Mouse (Mus musculus): ENCODE data around the gene Muc3a. TPM values are rescaled to one million over a fixed set of nuclear protein-coding genes. Genes with fewer than 3 reads are reported as not detected.

The Muc3a gene
- polyA plus RNA-seq, 1 experiment from 2014 or later, result not detected

- H3K27me3 ChIP-seq, result 0 out of 2 replicates have a peak, but pooled peaks cover 2% of the 10 kb centered on the region
- H3K4me2 ChIP-seq, result no peak overlapping the region
- no peak overlapping the region for H3K9ac ChIP-seq
- ATAC-seq, result no peak
- H3K9me3 ChIP-seq (replicated peaks), result no peaks in the 10 kb centered on the region
- no peak overlapping the region for H3K27ac ChIP-seq
- H3K4me3 ChIP-seq, result no peak overlapping the region
- H3K4me1 ChIP-seq, result no peaks in the 10 kb centered on the region
- no peaks in the 10 kb centered on the region for H3K36me3 ChIP-seq (ENCODE audit: poor library complexity, severe bottlenecking)
- 72% methylated on average over 7 of the region's 7 CpGs for WGBS
Measured at GRCm38 (mm10) chr5:137171478-137171877, 40.7 kb downstream of the Muc3a start.

GRCm38 (mm10) chr5:137170836-137171380 lies 41.3 kb downstream of the Muc3a start:
- no peaks in the 10 kb centered on the region for H3K36me3 ChIP-seq (ENCODE audit: poor library complexity, severe bottlenecking)
- H3K4me3 ChIP-seq, result no peak overlapping the region
- WGBS, result 82% methylated on average over 9 of the region's 9 CpGs
- no peaks in the 10 kb centered on the region for H3K9me3 ChIP-seq (replicated peaks)
- no peak overlapping the region for H3K9ac ChIP-seq
- ATAC-seq, result no peak
- H3K4me2 ChIP-seq, result no peak overlapping the region
- no peak overlapping the region for H3K27ac ChIP-seq
- H3K4me1 ChIP-seq, result no peaks in the 10 kb centered on the region
- H3K27me3 ChIP-seq, result 0 out of 2 replicates have a peak, but pooled peaks cover 2% of the 10 kb centered on the region

GRCm38 (mm10) chr5:137167539-137167938 lies 44.6 kb downstream of the Muc3a start:
- H3K4me3 ChIP-seq, result no peak overlapping the region
- no peaks in the 10 kb centered on the region for H3K36me3 ChIP-seq (ENCODE audit: poor library complexity, severe bottlenecking)
- no peak overlapping the region for H3K9ac ChIP-seq
- ATAC-seq, result no peak
- no peaks in the 10 kb centered on the region for H3K27me3 ChIP-seq
- 81% methylated on average over 6 of the region's 6 CpGs for WGBS
- no peaks in the 10 kb centered on the region for H3K4me1 ChIP-seq
- H3K9me3 ChIP-seq (replicated peaks), result no peaks in the 10 kb centered on the region
- H3K27ac ChIP-seq, result no peak overlapping the region
- no peak overlapping the region for H3K4me2 ChIP-seq

- Histone ChIP-seq H3K9ac (no peak overlapping the region), H3K4me2 (no peak overlapping the region), H3K9me3 (replicated peaks) (no peaks in the 10 kb centered on the region), H3K4me1 (no peaks in the 10 kb centered on the region), H3K36me3 (ENCODE audit: poor library complexity, severe bottlenecking) (no peaks in the 10 kb centered on the region), H3K27ac (no peak overlapping the region), H3K27me3 (no peaks in the 10 kb centered on the region), H3K4me3 (no peak overlapping the region)
- WGBS, result 78% methylated on average over 9 of the region's 9 CpGs
- ATAC-seq, result no peak
Measured at GRCm38 (mm10) chr5:137166012-137166411, 46.2 kb downstream of the Muc3a start.

- H3K9ac ChIP-seq, result no peak overlapping the region
- no peaks in the 10 kb centered on the region for H3K27me3 ChIP-seq
- H3K27ac ChIP-seq, result no peak overlapping the region
- WGBS, result 74% methylated on average over 4 of the region's 4 CpGs
- H3K9me3 ChIP-seq (replicated peaks), result peaks cover 11% of the 10 kb centered on the region; the same call in 1 of the 2 replicates
- no peaks in the 10 kb centered on the region for H3K36me3 ChIP-seq (ENCODE audit: poor library complexity, severe bottlenecking)
- ATAC-seq, result no peak
- H3K4me3 ChIP-seq, result no peak overlapping the region
- H3K4me2 ChIP-seq, result no peak overlapping the region
- no peaks in the 10 kb centered on the region for H3K4me1 ChIP-seq
Measured at GRCm38 (mm10) chr5:137161853-137162252, 50.3 kb downstream of the Muc3a start.

- 43% methylated on average over 11 of the region's 11 CpGs for WGBS
- Histone ChIP-seq H3K9me3 (replicated peaks) (peaks cover 13% of the 10 kb centered on the region; the same call in 1 of the 2 replicates), H3K36me3 (ENCODE audit: poor library complexity, severe bottlenecking) (no peaks in the 10 kb centered on the region), H3K4me1 (no peaks in the 10 kb centered on the region), H3K9ac (no peak overlapping the region), H3K27ac (no peak overlapping the region), H3K4me3 (no peak overlapping the region), H3K27me3 (no peaks in the 10 kb centered on the region), H3K4me2 (no peak overlapping the region)
- ATAC-seq, result no peak
Measured at GRCm38 (mm10) chr5:137159461-137159860, 52.7 kb downstream of the Muc3a start.

Other genes with a start within 250 kb of the Muc3a start
- 0.13 and 0.31 TPM in 2 replicates for gene Cldn15, start 245.8 kb downstream of the Muc3a start, polyA plus RNA-seq (2015; fragmentation: Nextera tagmentation; extraction: Ambion mirVana)
- 25.8 and 28.9 TPM in 2 replicates for gene Plod3, start 225.4 kb downstream of the Muc3a start, polyA plus RNA-seq (2015; fragmentation: Nextera tagmentation; extraction: Ambion mirVana)
- 110 and 113 TPM in 2 replicates for gene Znhit1, start 224.4 kb downstream of the Muc3a start, polyA plus RNA-seq (2015; fragmentation: Nextera tagmentation; extraction: Ambion mirVana)
- gene Vgf, start 186.0 kb downstream of the Muc3a start, polyA plus RNA-seq (2015; fragmentation: Nextera tagmentation; extraction: Ambion mirVana), result 0.89 and 1.0 TPM in 2 replicates
- gene Ap1s1, start 166.3 kb downstream of the Muc3a start, polyA plus RNA-seq (2015; fragmentation: Nextera tagmentation; extraction: Ambion mirVana), result 252 and 260 TPM in 2 replicates
- gene Serpine1, start 140.1 kb downstream of the Muc3a start, polyA plus RNA-seq (2015; fragmentation: Nextera tagmentation; extraction: Ambion mirVana), result 0.14 and 0.21 TPM in 2 replicates
- 3.6 and 4.4 TPM in 2 replicates for gene Trim56, start 96.2 kb downstream of the Muc3a start, polyA plus RNA-seq (2015; fragmentation: Nextera tagmentation; extraction: Ambion mirVana)
- not detected in 2 replicates for gene Muc3, start 63.1 kb downstream of the Muc3a start, polyA plus RNA-seq (2015; fragmentation: Nextera tagmentation; extraction: Ambion mirVana)
- gene Ache, start 75.1 kb upstream of the Muc3a start, polyA plus RNA-seq (2015; fragmentation: Nextera tagmentation; extraction: Ambion mirVana), result 2.7 and 4.1 TPM in 2 replicates
- gene Ufsp1, start 82.2 kb upstream of the Muc3a start, polyA plus RNA-seq (2015; fragmentation: Nextera tagmentation; extraction: Ambion mirVana), result 7.1 and 7.2 TPM in 2 replicates
- gene Srrt, start 95.3 kb upstream of the Muc3a start, polyA plus RNA-seq (2015; fragmentation: Nextera tagmentation; extraction: Ambion mirVana), result 145 and 150 TPM in 2 replicates
- 30.8 and 35.3 TPM in 2 replicates for gene Trip6, start 102.0 kb upstream of the Muc3a start, polyA plus RNA-seq (2015; fragmentation: Nextera tagmentation; extraction: Ambion mirVana)
- 14.4 and 16.9 TPM in 2 replicates for gene Slc12a9, start 121.2 kb upstream of the Muc3a start, polyA plus RNA-seq (2015; fragmentation: Nextera tagmentation; extraction: Ambion mirVana)
- 8.6 and 10.1 TPM in 2 replicates for gene Ephb4, start 137.7 kb upstream of the Muc3a start, polyA plus RNA-seq (2015; fragmentation: Nextera tagmentation; extraction: Ambion mirVana)